Mouse (Mus musculus) kidney, adult 18-20 months (tissue): ENCODE results near the gene Lrrc43.
"Not testable (repeated sequence)": the region's sequence is repeated elsewhere in the genome, so short reads cannot be mapped to it uniquely, and the experiment has no call there.

Experiments used
- DNase-seq: peaks from one replicate; pipeline ENCODE4 v3.0.0; 2021

The Lrrc43 gene

GRCm38 (mm10) chr5:123489112-123489785 lies at the start of gene Lrrc43, which contains the start of gene Il31:
Gene Lrrc43 (plus strand): TSS chr5:123489305.
Gene Il31 (minus strand): TSS chr5:123489489.
- DNase-seq, result no peak

- no peak for DNase-seq
These were observed 49.8 kb upstream of the Lrrc43 start for GRCm38 (mm10) chr5:123439312-123439711.

- DNase-seq, result peak; percentile 19
These were observed 49.2 kb upstream of the Lrrc43 start for GRCm38 (mm10) chr5:123439941-123440340.

- no peak for DNase-seq
These were observed 48.4 kb upstream of the Lrrc43 start for GRCm38 (mm10) chr5:123440664-123441063.

- no peak for DNase-seq
These were observed 46.8 kb upstream of the Lrrc43 start for GRCm38 (mm10) chr5:123442283-123442682.

- peak; percentile 74 for DNase-seq
These were observed 45.0 kb upstream of the Lrrc43 start for GRCm38 (mm10) chr5:123444069-123444468.

- no peak for DNase-seq
These were observed 44.2 kb upstream of the Lrrc43 start for GRCm38 (mm10) chr5:123444849-123445334.

GRCm38 (mm10) chr5:123451886-123452285 lies 37.2 kb upstream of the Lrrc43 start:
- DNase-seq, result no peak

GRCm38 (mm10) chr5:123461420-123461819 lies 27.7 kb upstream of the Lrrc43 start:
- DNase-seq, result no peak

GRCm38 (mm10) chr5:123464638-123465037 lies 24.5 kb upstream of the Lrrc43 start:
- no peak for DNase-seq

GRCm38 (mm10) chr5:123470784-123471400 lies 18.2 kb upstream of the Lrrc43 start:
- no peak for DNase-seq

- no peak for DNase-seq
These were observed 15.3 kb upstream of the Lrrc43 start for GRCm38 (mm10) chr5:123473817-123474216.

- no peak for DNase-seq
These were observed 1.3 kb upstream of the Lrrc43 start for GRCm38 (mm10) chr5:123487659-123488395.

- DNase-seq, result no peak
These were observed 830 bp downstream of the Lrrc43 start for GRCm38 (mm10) chr5:123489935-123490334.

- DNase-seq, result peak; percentile 13
These were observed 10.6 kb downstream of the Lrrc43 start for GRCm38 (mm10) chr5:123499717-123500116.

- DNase-seq, result no peak
These were observed 12.9 kb downstream of the Lrrc43 start for GRCm38 (mm10) chr5:123501973-123502372.

- DNase-seq, result peak; percentile 80
These were observed 19.0 kb downstream of the Lrrc43 start for GRCm38 (mm10) chr5:123507936-123508723.

GRCm38 (mm10) chr5:123508921-123509320 lies 19.8 kb downstream of the Lrrc43 start:
- DNase-seq, result no peak

GRCm38 (mm10) chr5:123510160-123510559 lies 21.1 kb downstream of the Lrrc43 start, which contains the start of gene B3gnt4:
Gene B3gnt4 (plus strand): TSS chr5:123510460.
- DNase-seq, result no peak

- DNase-seq, result not testable (repeated sequence)
These were observed 22.3 kb downstream of the Lrrc43 start for GRCm38 (mm10) chr5:123511426-123511825.

- no peak for DNase-seq
These were observed 23.0 kb downstream of the Lrrc43 start for GRCm38 (mm10) chr5:123512102-123512501.

GRCm38 (mm10) chr5:123514871-123515270 lies 25.8 kb downstream of the Lrrc43 start:
- no peak for DNase-seq

- no peak for DNase-seq
These were observed 31.6 kb downstream of the Lrrc43 start for GRCm38 (mm10) chr5:123520666-123521065.
